Mouse (Mus musculus): ENCODE measurements around the gene Gpbar1.
"Not testable (repeated sequence)": the region's sequence is repeated elsewhere in the genome, so short reads cannot be mapped to it uniquely, and the experiment has no call there.

The Gpbar1 gene

DNA sequence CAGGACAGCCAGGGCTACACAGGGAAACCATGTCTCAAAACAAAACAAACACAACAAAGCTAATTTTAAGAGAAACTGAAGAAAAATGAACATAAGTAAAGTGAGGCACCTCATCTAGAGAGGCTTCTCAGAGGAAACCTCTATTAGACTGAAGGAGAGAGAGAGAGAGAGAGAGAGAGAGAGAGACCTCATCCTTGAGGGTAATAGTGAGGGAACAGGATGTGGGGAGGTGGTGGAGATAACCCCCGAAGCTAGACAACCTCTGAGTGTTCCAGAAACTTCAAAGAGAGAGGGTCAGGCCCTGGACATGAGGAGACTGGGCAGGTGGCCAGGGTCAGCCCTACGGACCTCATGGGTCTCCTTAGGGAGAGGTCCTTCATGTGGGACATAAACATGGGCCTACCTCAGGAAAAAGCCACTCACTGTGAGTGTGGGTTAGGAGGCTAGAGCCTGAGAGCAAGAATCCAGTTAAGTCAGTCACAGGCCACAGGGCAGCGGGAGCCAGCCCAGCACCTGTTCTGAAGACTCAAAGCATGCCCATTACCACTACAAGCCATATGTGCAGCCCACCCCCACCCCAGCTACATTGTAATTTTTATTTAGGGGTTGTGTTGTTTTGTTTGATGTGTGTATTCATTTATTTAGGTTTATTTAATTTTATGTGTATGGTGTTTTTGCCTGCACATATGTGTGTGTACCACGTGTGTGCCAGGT, 37.9 kb downstream of the Gpbar1 start:
- DNase-seq (ENCODE audit: extremely low read depth, low read depth, low spot score) = no peak

- DNase-seq (ENCODE audit: extremely low read depth, low read depth, low spot score) = no peak
Measured at GRCm38 (mm10) chr1:74318711-74319110, 40.4 kb downstream of the Gpbar1 start.

DNA sequence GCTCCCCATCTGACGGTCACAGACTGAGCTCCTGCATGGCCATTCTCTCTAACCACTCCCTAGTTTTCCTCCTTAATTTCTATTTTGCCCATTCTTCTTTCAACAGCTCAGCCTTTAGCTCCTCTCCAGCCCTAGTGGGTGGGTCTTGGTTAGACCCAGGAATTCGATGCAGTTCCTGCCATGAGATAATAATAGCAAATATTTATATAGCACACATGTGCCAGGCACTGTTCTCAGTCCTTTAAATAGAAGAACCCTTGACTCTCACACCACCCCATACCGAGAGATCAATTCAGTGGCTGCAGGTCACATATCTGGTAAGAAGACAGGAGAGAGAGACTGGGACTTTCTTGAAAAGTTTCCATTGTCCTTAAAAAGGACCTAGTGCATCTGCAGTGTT, 43.0 kb downstream of the Gpbar1 start:
- DNase-seq (ENCODE audit: extremely low read depth, low read depth, low spot score) = no peak

- DNase-seq (ENCODE audit: extremely low read depth, low read depth, low spot score) = not testable (repeated sequence)
Measured at GRCm38 (mm10) chr1:74326916-74327315, 48.6 kb downstream of the Gpbar1 start.

Data from fat pad, adult 2 months (tissue).